Mouse (Mus musculus) embryonic fibroblast, embryonic 13.5 days (primary cell): Measurements from ENCODE around the gene Fam19a2. TPM values are rescaled to one million over a fixed set of nuclear protein-coding genes. Genes with fewer than 3 reads are reported as not detected.

Experiments
- H3K27ac ChIP-seq: 2 replicates; pipeline ENCODE4 v1.5.1; 2012; ENCODE audit warnings: low read length, control low read depth, inconsistent platforms; ENCODE audit not compliant: insufficient read depth
- H3K4me1 ChIP-seq: 2 replicates; pipeline ENCODE4 v1.6.1; 2011; ENCODE audit warnings: low read length; ENCODE audit not compliant: control insufficient read depth, insufficient read depth
- H3K4me3 ChIP-seq: 2 replicates; pipeline ENCODE4 v1.5.1; 2011; ENCODE audit warnings: mild to moderate bottlenecking, control low read depth, low read length; ENCODE audit not compliant: insufficient read depth
- CTCF ChIP-seq: IDR thresholded peaks from 2 replicates; pipeline ENCODE4 v1.5.1; 2011; ENCODE audit warnings: mild to moderate bottlenecking, control low read depth, low read length, moderate library complexity, borderline replicate concordance; ENCODE audit not compliant: insufficient read depth
- POLR2A ChIP-seq: IDR thresholded peaks from 2 replicates; pipeline ENCODE4 v1.6.1; 2011; ENCODE audit warnings: low read depth, mild to moderate bottlenecking, control low read depth, low read length, moderate library complexity
- polyA plus RNA-seq: library from polyadenylated mRNA; stranded (reverse); fragments of >200 nt; gene quantifications from 2 replicates; pipeline ENCODE4 v1.2.4, GENCODE M21; 2011; ENCODE audit warnings: low read depth; ENCODE audit not compliant: missing spikeins, insufficient read length

Gene Fam19a2
- polyA plus RNA-seq, 1 experiment, result 0.77 TPM

DNA sequence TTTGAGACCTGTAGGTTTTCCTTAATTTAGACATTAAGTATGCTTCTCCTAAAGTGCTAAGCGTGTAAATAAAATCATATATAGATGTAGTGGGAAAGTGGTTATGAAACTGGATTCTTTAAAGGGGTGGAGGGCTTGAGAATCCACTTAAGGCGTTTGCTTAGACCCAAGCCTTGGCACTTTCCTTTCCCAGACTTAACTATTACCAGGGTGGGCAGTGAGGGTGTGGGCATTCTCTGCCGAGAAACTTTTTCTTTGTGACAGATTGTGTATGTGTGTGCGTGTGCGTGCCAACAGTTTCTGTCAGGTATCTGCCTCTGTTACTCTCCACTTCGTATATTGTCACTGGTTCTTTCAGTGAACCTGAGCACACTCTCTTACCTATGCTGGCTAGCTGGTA is 257.4 kb downstream of the Fam19a2 start:
- no peak overlapping the region for H3K27ac ChIP-seq
- TF ChIP-seq POLR2A (no peak), CTCF (no peak)

GRCm38 (mm10) chr10:123525424-123525823 is 261.6 kb downstream of the Fam19a2 start:
- no peak overlapping the region for H3K27ac ChIP-seq
- no peak overlapping the region for H3K4me3 ChIP-seq
- H3K4me1 ChIP-seq, result no peaks in the 10 kb centered on the region
- TF ChIP-seq POLR2A (no peak), CTCF (no peak)

More for the DNA sequence above, 257.4 kb downstream of the Fam19a2 start:
- Histone ChIP-seq H3K4me1 (no peaks in the 10 kb centered on the region), H3K4me3 (no peak overlapping the region)

DNA sequence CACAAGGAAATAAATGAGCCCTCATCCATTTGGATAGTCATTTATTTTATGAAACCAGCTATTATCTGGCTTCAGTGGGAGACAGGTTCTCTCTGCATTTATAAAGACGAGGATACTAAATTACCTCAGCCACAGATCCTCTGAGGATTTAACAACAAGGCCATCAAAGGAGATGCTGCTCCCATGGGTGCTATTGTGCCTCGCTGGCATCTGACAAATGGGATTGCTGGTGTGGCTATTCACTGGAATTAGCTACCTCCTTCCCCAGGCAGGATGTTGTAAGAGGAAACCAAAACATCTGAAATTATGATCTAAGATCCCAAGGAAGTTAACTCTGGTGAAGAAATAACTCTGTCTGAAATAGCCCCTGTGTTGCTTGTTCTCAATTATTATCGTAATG is 262.3 kb downstream of the Fam19a2 start:
- Histone ChIP-seq H3K4me3 (no peak overlapping the region), H3K4me1 (no peaks in the 10 kb centered on the region), H3K27ac (no peak overlapping the region)
- no peak for TF ChIP-seq CTCF
- TF ChIP-seq POLR2A, result no peak

GRCm38 (mm10) chr10:123536143-123536542 is 272.3 kb downstream of the Fam19a2 start:
- H3K27ac ChIP-seq, result no peak overlapping the region
- H3K4me3 ChIP-seq, result no peak overlapping the region
- TF ChIP-seq CTCF (no peak), POLR2A (no peak)
- no peaks in the 10 kb centered on the region for H3K4me1 ChIP-seq

DNA sequence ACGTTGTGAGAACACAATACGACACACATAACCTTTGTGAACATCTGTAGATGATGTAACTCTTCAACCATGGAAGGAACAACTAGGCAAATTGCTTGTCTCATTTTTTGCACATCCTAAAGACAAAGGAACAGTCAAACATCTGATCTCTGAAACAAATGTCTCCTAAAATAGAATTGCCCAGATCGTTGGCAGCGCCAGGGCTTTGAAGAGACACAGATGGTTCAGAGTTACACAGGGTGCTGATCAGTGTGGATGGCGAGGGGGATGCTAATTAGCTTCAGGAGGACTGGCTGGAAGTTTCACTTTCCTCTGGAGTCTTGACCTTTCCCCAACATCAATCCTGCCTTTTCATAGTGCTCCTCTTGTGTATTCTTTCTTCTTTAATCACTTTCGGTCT is 284.6 kb downstream of the Fam19a2 start:
- Histone ChIP-seq H3K27ac (no peak overlapping the region), H3K4me1 (no peaks in the 10 kb centered on the region), H3K4me3 (no peak overlapping the region)
- TF ChIP-seq CTCF (no peak), POLR2A (no peak)

DNA sequence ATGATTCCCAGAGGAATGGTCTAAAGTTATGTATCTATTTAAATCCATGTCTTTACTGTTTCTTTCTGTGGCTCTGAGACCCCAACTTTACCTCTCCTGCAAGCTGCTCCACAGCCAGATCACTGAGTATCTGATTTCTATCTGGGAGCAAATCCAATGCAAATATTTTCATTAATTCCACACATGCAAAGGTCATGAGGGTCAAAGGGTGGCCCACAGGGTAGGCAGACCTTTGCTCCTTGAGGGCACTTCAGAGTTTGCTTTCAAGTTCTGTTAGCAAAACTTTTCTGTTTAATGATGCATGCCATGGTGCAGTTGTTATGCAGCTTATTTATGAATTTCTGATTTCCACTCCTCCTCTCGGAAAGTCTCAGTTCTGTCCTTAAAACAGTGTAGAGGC is 303.9 kb downstream of the Fam19a2 start:
- Histone ChIP-seq H3K4me3 (no peak overlapping the region), H3K4me1 (no peaks in the 10 kb centered on the region), H3K27ac (no peak overlapping the region)
- no peak for TF ChIP-seq CTCF
- no peak for TF ChIP-seq POLR2A

- Histone ChIP-seq H3K4me3 (no peak overlapping the region), H3K27ac (no peak overlapping the region), H3K4me1 (no peaks in the 10 kb centered on the region)
- no peak for TF ChIP-seq POLR2A
These were observed 306.9 kb downstream of the Fam19a2 start for GRCm38 (mm10) chr10:123570616-123571188.

GRCm38 (mm10) chr10:123572342-123573070 is 308.7 kb downstream of the Fam19a2 start:
- TF ChIP-seq CTCF, result no peak
- TF ChIP-seq POLR2A, result no peak
- Histone ChIP-seq H3K4me3 (no peak overlapping the region), H3K27ac (no peak overlapping the region), H3K4me1 (no peaks in the 10 kb centered on the region)

DNA sequence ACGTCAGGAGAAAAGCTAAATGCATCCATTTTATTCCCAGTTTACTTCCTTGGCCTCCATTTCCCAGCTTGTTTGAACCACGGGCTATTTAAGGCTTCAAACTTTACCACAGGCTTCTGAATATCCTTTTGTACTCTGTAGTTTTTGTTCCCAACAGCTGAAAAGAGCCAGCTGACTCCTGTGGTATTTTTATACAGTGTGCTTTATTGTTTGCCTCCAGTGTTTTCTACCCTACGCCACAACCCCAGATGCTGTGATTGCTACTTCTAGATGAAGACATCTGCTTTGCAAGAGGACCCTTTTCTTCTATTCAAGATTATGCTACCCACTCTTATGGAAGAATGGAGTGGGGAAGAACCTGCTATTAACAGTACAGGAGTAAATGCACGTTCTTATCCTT is 314.0 kb downstream of the Fam19a2 start:
- no peak overlapping the region for H3K4me3 ChIP-seq
- no peaks in the 10 kb centered on the region for H3K4me1 ChIP-seq
- TF ChIP-seq POLR2A (no peak), CTCF (no peak)
- H3K27ac ChIP-seq, result no peak overlapping the region

DNA sequence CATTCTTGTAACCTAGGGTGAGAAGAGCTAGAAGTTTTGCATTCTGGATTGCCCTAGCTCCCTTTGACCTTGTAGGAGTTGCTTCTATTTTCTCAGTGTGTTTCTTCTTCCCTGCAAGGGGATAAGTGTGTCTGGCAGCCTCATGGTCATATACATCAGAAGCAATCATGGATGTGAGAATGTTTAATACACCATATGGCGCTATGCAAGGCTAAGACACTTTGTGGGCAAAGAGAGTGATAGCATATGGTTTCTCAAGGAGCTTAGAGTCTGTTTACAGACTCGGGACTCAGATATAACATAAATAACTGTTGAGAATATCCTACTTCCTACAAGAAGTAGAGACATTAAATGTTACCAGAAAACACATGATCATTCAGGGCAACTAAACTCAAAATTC is 315.2 kb downstream of the Fam19a2 start:
- H3K4me3 ChIP-seq, result no peak overlapping the region
- no peaks in the 10 kb centered on the region for H3K4me1 ChIP-seq
- TF ChIP-seq CTCF, result no peak
- TF ChIP-seq POLR2A, result no peak
- H3K27ac ChIP-seq, result no peak overlapping the region
